Mouse (Mus musculus): ENCODE results near the gene Aco1. TPM values are rescaled to one million over a fixed set of nuclear protein-coding genes. Genes with fewer than 3 reads are reported as not detected.

Aco1 gene
- total and polyA plus RNA-seq, 3 experiments = 23.4 to 29.6 (median 28.3) TPM

DNA sequence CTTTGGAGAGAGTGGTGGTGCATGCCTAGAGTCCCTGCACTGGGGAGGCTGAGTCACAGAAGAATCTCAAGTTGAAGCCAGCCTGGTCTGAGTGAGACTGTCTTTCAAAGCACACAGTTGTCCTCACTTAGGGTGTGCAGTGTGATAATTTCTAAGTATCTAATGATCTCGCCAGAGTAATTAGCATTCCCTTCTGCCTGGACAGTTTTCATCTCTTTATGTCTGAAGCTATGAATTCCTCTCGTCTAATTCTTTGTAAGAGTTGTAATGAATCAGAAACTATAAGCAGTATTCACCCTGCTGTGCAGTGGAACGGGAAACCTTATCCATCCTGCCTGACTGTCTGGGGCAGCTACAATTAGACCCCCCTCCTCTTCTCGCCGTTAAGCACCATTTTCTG lies 64.8 kb downstream of the Aco1 start:
- H3K4me3 ChIP-seq = no peak overlapping the region
- H3K36me3 ChIP-seq (ENCODE audit: control insufficient read depth, insufficient read depth, low read length) = no peaks in the 10 kb centered on the region; the same call in 1 of the 2 replicates
- intact Hi-C loops (cut with DNase I) = no loop called here
- TF ChIP-seq CTCF (IDR thresholded peaks at IDR 0.05) = no peak
- TF ChIP-seq POLR2A (IDR thresholded peaks at IDR 0.05; ENCODE audit: insufficient read depth, low read depth, low read length) = no peak
- no peak for TF ChIP-seq EP300 (IDR thresholded peaks at IDR 0.05; ENCODE audit: insufficient read depth, low read depth, low read length)
- no peak overlapping the region for H3K27ac ChIP-seq
- no peak for DNase-seq
- H3K4me1 ChIP-seq (ENCODE audit: control insufficient read depth, insufficient read depth, low read length) = no peaks in the 10 kb centered on the region
- no peaks in the 10 kb centered on the region for H3K79me2 ChIP-seq (replicated peaks; ENCODE audit: control insufficient read depth, insufficient read depth, low read length)
- H3K27me3 ChIP-seq (ENCODE audit: control insufficient read depth, insufficient read depth, low read length) = no peaks in the 10 kb centered on the region
- 84% methylated on average over 5 of the region's 5 CpGs for WGBS
- no peak overlapping the region for H3K9ac ChIP-seq (ENCODE audit: low read depth, low read length)

DNA sequence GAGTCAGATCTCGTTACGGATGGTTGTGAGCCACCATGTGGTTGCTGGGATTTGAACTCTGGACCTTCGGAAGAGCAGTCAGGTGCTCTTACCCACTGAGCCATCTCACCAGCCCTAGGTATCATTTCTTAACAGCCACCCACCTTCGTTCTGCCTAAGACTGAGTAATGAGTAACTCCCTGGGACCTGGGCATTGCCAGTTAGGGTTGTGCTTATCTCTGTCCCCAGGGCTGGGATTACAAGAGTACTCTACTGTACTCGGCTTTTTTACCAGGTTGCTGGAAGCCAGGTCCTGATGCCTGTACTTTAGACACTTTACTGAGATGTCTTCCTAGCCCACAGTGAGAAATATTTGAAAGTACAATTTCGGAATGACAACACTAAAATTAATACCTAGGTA lies 69.3 kb downstream of the Aco1 start:
- no peaks in the 10 kb centered on the region for H3K27me3 ChIP-seq (ENCODE audit: control insufficient read depth, insufficient read depth, low read length)
- intact Hi-C loops (cut with DNase I) = no loop called here
- H3K4me3 ChIP-seq = no peak overlapping the region
- 86% methylated on average over 4 of the region's 6 CpGs for WGBS
- no peaks in the 10 kb centered on the region for H3K4me1 ChIP-seq (ENCODE audit: control insufficient read depth, insufficient read depth, low read length)
- no peak for DNase-seq
- no peak for TF ChIP-seq CTCF (IDR thresholded peaks at IDR 0.05)
- no peak for TF ChIP-seq EP300 (IDR thresholded peaks at IDR 0.05; ENCODE audit: insufficient read depth, low read depth, low read length)
- no peak for TF ChIP-seq POLR2A (IDR thresholded peaks at IDR 0.05; ENCODE audit: insufficient read depth, low read depth, low read length)
- no peaks in the 10 kb centered on the region for H3K36me3 ChIP-seq (ENCODE audit: control insufficient read depth, insufficient read depth, low read length)
- no peak overlapping the region for H3K9ac ChIP-seq (ENCODE audit: low read depth, low read length)
- no peaks in the 10 kb centered on the region for H3K79me2 ChIP-seq (replicated peaks; ENCODE audit: control insufficient read depth, insufficient read depth, low read length)
- no peak overlapping the region for H3K27ac ChIP-seq

DNA sequence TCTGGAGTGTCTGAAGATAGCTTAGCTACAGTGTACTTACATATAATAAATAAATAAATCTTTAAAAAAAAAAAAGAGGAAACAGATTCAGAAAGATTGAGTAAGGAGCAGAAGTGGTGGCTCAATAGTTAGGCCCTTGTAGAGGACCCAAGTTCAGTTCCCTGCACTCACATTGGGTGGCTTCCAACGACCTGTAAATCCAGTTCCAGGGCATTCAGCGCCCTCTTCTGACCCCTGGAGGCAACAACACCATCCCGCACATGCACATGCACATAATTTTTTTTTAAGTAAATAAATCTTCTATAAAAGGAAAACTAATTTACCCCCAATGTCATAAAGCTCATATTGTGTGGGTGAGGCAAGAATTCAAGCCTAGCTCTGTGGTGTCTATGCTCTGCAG lies 75.0 kb downstream of the Aco1 start:
- Histone ChIP-seq H3K9ac (ENCODE audit: low read depth, low read length) (no peak overlapping the region), H3K4me3 (no peak overlapping the region), H3K4me1 (ENCODE audit: control insufficient read depth, insufficient read depth, low read length) (no peaks in the 10 kb centered on the region), H3K79me2 (replicated peaks; ENCODE audit: control insufficient read depth, insufficient read depth, low read length) (no peaks in the 10 kb centered on the region), H3K27me3 (ENCODE audit: control insufficient read depth, insufficient read depth, low read length) (no peaks in the 10 kb centered on the region), H3K27ac (no peak overlapping the region), H3K36me3 (ENCODE audit: control insufficient read depth, insufficient read depth, low read length) (no peaks in the 10 kb centered on the region)
- no peak for DNase-seq
- no peak for TF ChIP-seq CTCF (IDR thresholded peaks at IDR 0.05)
- no peak for TF ChIP-seq EP300 (IDR thresholded peaks at IDR 0.05; ENCODE audit: insufficient read depth, low read depth, low read length)
- no peak for TF ChIP-seq POLR2A (IDR thresholded peaks at IDR 0.05; ENCODE audit: insufficient read depth, low read depth, low read length)
- intact Hi-C loops (cut with DNase I) = no loop called here
- WGBS = 61% methylated on average over 3 of the region's 3 CpGs

DNA sequence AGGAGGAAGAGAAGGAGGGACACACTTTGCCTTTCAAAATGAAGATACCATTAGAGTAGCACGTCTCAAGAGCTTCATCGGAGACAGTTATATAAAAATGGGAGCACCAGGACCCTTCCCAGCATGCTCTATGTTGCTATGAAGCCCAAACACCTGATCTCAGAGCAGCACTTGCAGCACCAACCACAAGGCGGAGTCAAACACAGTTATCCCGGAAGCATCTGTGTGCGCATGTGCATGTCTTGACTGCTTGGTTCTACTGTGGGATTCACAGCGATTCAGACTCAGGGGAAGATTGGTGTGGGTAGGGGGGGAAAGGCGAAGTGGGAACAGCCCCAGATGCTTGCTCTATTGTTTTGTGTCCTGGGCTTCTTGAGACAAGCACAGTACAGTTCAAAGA lies 75.5 kb downstream of the Aco1 start:
- no peaks in the 10 kb centered on the region for H3K27me3 ChIP-seq (ENCODE audit: control insufficient read depth, insufficient read depth, low read length)
- 74% methylated on average over 7 of the region's 7 CpGs for WGBS
- no peak overlapping the region for H3K9ac ChIP-seq (ENCODE audit: low read depth, low read length)
- no peaks in the 10 kb centered on the region for H3K4me1 ChIP-seq (ENCODE audit: control insufficient read depth, insufficient read depth, low read length)
- no peaks in the 10 kb centered on the region for H3K36me3 ChIP-seq (ENCODE audit: control insufficient read depth, insufficient read depth, low read length)
- H3K4me3 ChIP-seq = no peak overlapping the region
- intact Hi-C loops (cut with DNase I) = no loop called here
- H3K79me2 ChIP-seq (replicated peaks; ENCODE audit: control insufficient read depth, insufficient read depth, low read length) = no peaks in the 10 kb centered on the region
- TF ChIP-seq POLR2A (IDR thresholded peaks at IDR 0.05; ENCODE audit: insufficient read depth, low read depth, low read length) (no peak), CTCF (IDR thresholded peaks at IDR 0.05) (peak; percentile 35)
- DNase-seq = no peak
- no peak overlapping the region for H3K27ac ChIP-seq

DNA sequence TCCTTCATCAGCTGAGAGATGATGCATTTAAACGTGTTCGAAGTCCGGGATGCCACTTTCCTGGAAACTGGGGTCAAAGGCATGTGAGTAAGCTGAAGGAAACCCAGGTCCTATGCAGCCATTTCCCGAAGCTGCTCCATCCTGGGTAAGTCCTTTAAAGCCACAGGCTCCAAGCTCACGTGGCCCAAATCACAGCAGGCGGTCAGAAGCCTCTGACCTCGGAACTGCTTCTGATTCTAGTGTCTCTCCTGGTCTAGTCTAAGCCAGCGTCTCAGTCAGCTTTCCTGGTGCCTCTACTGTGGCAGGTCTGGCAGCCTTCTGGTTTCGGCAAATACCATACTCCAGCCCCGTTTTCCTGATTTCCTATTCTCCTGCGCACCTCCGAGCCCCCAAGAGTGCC lies 77.6 kb downstream of the Aco1 start:
- H3K9ac ChIP-seq (ENCODE audit: low read depth, low read length) = no peak overlapping the region
- H3K79me2 ChIP-seq (replicated peaks; ENCODE audit: control insufficient read depth, insufficient read depth, low read length) = no peaks in the 10 kb centered on the region
- intact Hi-C loops (cut with DNase I) = no loop called here
- no peaks in the 10 kb centered on the region for H3K4me1 ChIP-seq (ENCODE audit: control insufficient read depth, insufficient read depth, low read length)
- no peak overlapping the region for H3K27ac ChIP-seq
- no peak overlapping the region for H3K4me3 ChIP-seq
- no peak for DNase-seq
- H3K27me3 ChIP-seq (ENCODE audit: control insufficient read depth, insufficient read depth, low read length) = no peaks in the 10 kb centered on the region
- H3K36me3 ChIP-seq (ENCODE audit: control insufficient read depth, insufficient read depth, low read length) = no peaks in the 10 kb centered on the region
- 41% methylated on average over 12 of the region's 12 CpGs for WGBS
- TF ChIP-seq POLR2A (IDR thresholded peaks at IDR 0.05; ENCODE audit: insufficient read depth, low read depth, low read length) = no peak
- no peak for TF ChIP-seq EP300 (IDR thresholded peaks at IDR 0.05; ENCODE audit: insufficient read depth, low read depth, low read length)
- no peak for TF ChIP-seq CTCF (IDR thresholded peaks at IDR 0.05)

DNA sequence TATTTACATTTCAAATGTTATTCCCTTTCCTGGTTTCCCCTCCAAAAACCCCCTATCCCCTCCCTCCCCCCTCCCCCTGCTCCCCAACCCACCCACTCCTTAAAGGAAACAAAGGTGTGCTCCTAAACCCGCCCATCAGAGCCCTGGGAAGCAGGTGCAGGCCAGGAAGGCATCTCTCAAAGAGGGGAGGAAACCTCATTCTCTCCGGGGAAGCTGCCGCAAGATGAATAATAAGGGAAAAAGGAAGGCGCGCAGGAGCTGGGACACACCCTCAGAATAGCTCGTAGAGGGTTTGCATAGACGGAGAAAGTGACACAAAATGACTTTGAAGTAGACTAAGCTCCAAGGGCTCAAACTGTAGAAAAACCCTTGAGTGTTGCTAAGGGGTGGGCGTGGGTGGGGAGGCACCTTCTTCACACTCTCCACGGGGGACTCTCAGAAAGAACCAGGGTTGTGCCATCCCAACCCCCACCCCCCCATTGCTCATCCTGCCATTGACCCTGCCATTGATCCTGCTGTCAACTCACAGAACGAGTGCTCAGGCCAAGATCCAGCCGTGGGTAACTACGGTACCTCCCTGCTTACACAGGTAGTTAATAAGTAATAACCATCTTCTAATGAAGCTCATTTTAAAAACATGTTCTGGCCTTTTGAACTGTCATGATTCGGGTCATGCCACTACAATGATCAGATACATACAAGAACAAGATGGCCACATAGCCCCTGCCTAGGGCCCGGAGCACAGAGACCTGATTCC lies 78.3 kb downstream of the Aco1 start:
- Histone ChIP-seq H3K36me3 (ENCODE audit: control insufficient read depth, insufficient read depth, low read length) (no peaks in the 10 kb centered on the region), H3K4me1 (ENCODE audit: control insufficient read depth, insufficient read depth, low read length) (no peaks in the 10 kb centered on the region), H3K27me3 (ENCODE audit: control insufficient read depth, insufficient read depth, low read length) (no peaks in the 10 kb centered on the region), H3K27ac (no peak overlapping the region), H3K4me3 (no peak overlapping the region), H3K9ac (ENCODE audit: low read depth, low read length) (no peak overlapping the region), H3K79me2 (replicated peaks; ENCODE audit: control insufficient read depth, insufficient read depth, low read length) (no peaks in the 10 kb centered on the region)
- 65% methylated on average over 14 of the region's 14 CpGs for WGBS
- intact Hi-C loops (cut with DNase I) = no loop called here
- no peak for DNase-seq
- TF ChIP-seq EP300 (IDR thresholded peaks at IDR 0.05; ENCODE audit: insufficient read depth, low read depth, low read length) (no peak), POLR2A (IDR thresholded peaks at IDR 0.05; ENCODE audit: insufficient read depth, low read depth, low read length) (no peak), CTCF (IDR thresholded peaks at IDR 0.05) (no peak)
